Mouse (Mus musculus): Measurements from ENCODE around the gene Rnf220.

DNA sequence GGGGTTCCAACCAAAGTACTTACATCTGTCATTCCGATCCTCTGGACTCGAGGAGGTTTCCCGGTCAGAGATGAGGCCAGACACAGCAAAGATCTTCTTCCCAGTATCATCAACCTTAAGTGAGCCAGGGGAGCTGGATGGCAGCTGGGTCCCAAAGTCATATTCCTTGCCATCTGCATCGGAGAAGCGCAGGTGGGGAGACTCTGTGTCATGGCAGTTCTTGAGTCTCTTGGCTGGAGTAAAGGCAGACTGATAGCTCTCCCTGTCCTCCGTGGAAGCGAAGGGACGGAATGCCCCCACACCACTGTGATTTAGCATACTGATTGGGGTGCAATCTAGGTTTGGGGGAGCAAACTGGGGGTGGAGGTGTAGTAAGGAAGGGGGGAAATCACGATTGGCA, 7.3 kb downstream of the Rnf220 start:
- TF ChIP-seq POLR2A (IDR thresholded peaks at IDR 0.05; ENCODE audit: low read depth, low read length) (no peak), E2F4 (IDR thresholded peaks at IDR 0.05; ENCODE audit: insufficient replicate concordance, low read depth, low read length) (no peak), KAT2A (IDR thresholded peaks at IDR 0.05; ENCODE audit: insufficient replicate concordance, low read length) (no peak), NELFE (IDR thresholded peaks at IDR 0.05; ENCODE audit: low read depth, low read length) (no peak), EP300 (IDR thresholded peaks at IDR 0.05; ENCODE audit: low read length) (no peak), RAD21 (IDR thresholded peaks at IDR 0.05; ENCODE audit: low read depth, low read length) (no peak), SIN3A (IDR thresholded peaks at IDR 0.05; ENCODE audit: low read length) (no peak), HCFC1 (IDR thresholded peaks at IDR 0.05; ENCODE audit: low read depth, low read length) (no peak), ETS1 (conservative IDR thresholded peaks at IDR 0.05; ENCODE audit: low read depth, low read length) (no peak), ZMIZ1 (IDR thresholded peaks at IDR 0.05; ENCODE audit: low read depth, low read length) (no peak), MXI1 (IDR thresholded peaks at IDR 0.05; ENCODE audit: low read depth, low read length) (no peak), CTCF (conservative IDR thresholded peaks at IDR 0.05 in 1 of 2, IDR thresholded peaks at IDR 0.05 in 1 of 2; ENCODE audit: low read depth in 2 of 2, low read length in 2 of 2) (no peak), ZC3H11A (IDR thresholded peaks at IDR 0.05; ENCODE audit: low read depth, low read length) (no peak)

All from CH12.LX (cell line).